Mouse (Mus musculus) adrenal gland, postnatal 36 days (tissue): ENCODE data around the gene Elf2. TPM values are rescaled to one million over a fixed set of nuclear protein-coding genes. Genes with fewer than 3 reads are reported as not detected.

Experiments used
- DNase-seq, 2 experiments: peaks; one replicate each; pipeline ENCODE4 v3.0.0; 2021; ENCODE audit warnings: mixed read lengths in 1 of 2
- total RNA-seq, 2 experiments: library from RNA; stranded (reverse); gene quantifications; 2 replicates each; pipeline ENCODE4 v1.2.3; 2021

Elf2 gene
- total RNA-seq, 2 experiments from 2014 or later = 88.9 to 109 TPM

- DNase-seq = no peak
Measured at GRCm38 (mm10) chr3:51278433-51278832, 62.0 kb downstream of the Elf2 start.

GRCm38 (mm10) chr3:51277201-51278150, 63.0 kb downstream of the Elf2 start:
- peak; percentile 89 to 90 for DNase-seq

GRCm38 (mm10) chr3:51276421-51277111, 63.9 kb downstream of the Elf2 start:
- DNase-seq = peak; percentile 57 to 73

GRCm38 (mm10) chr3:51275956-51276398, 64.5 kb downstream of the Elf2 start:
- DNase-seq = peak; percentile 99

- no peak for DNase-seq
Measured at GRCm38 (mm10) chr3:51270069-51270817, 70.2 kb downstream of the Elf2 start.

- DNase-seq = no peak
Measured at GRCm38 (mm10) chr3:51268434-51268833, 72.0 kb downstream of the Elf2 start.

GRCm38 (mm10) chr3:51262942-51263341, 77.5 kb downstream of the Elf2 start:
- no peak for DNase-seq

GRCm38 (mm10) chr3:51258070-51258469, 82.4 kb downstream of the Elf2 start:
- no peak for DNase-seq

GRCm38 (mm10) chr3:51256450-51256849, 84.0 kb downstream of the Elf2 start:
- DNase-seq = no peak

- no peak for DNase-seq
Measured at GRCm38 (mm10) chr3:51254784-51255183, 85.7 kb downstream of the Elf2 start.

GRCm38 (mm10) chr3:51252689-51253402, 87.6 kb downstream of the Elf2 start:
- DNase-seq = no peak

- no peak for DNase-seq
Measured at GRCm38 (mm10) chr3:51252223-51252622, 88.2 kb downstream of the Elf2 start.

GRCm38 (mm10) chr3:51251057-51251456, 89.4 kb downstream of the Elf2 start:
- no peak for DNase-seq

- DNase-seq = no peak
Measured at GRCm38 (mm10) chr3:51249866-51250265, 90.6 kb downstream of the Elf2 start.

GRCm38 (mm10) chr3:51249460-51249859, 91.0 kb downstream of the Elf2 start:
- no peak for DNase-seq

GRCm38 (mm10) chr3:51248600-51248999, 91.9 kb downstream of the Elf2 start:
- no peak for DNase-seq

GRCm38 (mm10) chr3:51247704-51248103, 92.8 kb downstream of the Elf2 start:
- DNase-seq = no peak

- no peak for DNase-seq
Measured at GRCm38 (mm10) chr3:51239541-51239940, 100.9 kb downstream of the Elf2 start.

GRCm38 (mm10) chr3:51238515-51238914, 101.9 kb downstream of the Elf2 start:
- no peak for DNase-seq

- DNase-seq = no peak
Measured at GRCm38 (mm10) chr3:51234752-51235055, 105.8 kb downstream of the Elf2 start.

GRCm38 (mm10) chr3:51233918-51234751, 106.3 kb downstream of the Elf2 start:
- peak; percentile 87 to 91 for DNase-seq
